Mouse (Mus musculus) olfactory bulb, adult 2 months (tissue): Measurements from ENCODE around the gene Mrtfa. TPM values are rescaled to one million over a fixed set of nuclear protein-coding genes. Genes with fewer than 3 reads are reported as not detected.

ENCODE experiments used
- H3K27ac ChIP-seq: fragments of 200-500 bp; 2 replicates; pipeline ENCODE4 v1.5.1; 2012; ENCODE audit warnings: low read depth, low read length; ENCODE audit not compliant: insufficient read depth
- H3K4me1 ChIP-seq: fragments of 200-500 bp; 2 replicates; pipeline ENCODE4 v1.6.1; 2012; ENCODE audit warnings: low read length; ENCODE audit not compliant: control insufficient read depth, insufficient read depth
- H3K4me3 ChIP-seq: fragments of 200-500 bp; 2 replicates; pipeline ENCODE4 v1.5.1; 2012; ENCODE audit warnings: mild to moderate bottlenecking, low read depth, low read length, moderate library complexity; ENCODE audit not compliant: insufficient read depth
- CTCF ChIP-seq: fragments of 200-500 bp; IDR thresholded peaks from 2 replicates; pipeline ENCODE4 v1.5.1; 2012; ENCODE audit warnings: low read depth, mild to moderate bottlenecking, low read length, moderate library complexity; ENCODE audit not compliant: insufficient read depth
- POLR2A ChIP-seq: fragments of 200-500 bp; IDR thresholded peaks from 2 replicates; pipeline ENCODE4 v1.6.1; 2012; ENCODE audit warnings: mild to moderate bottlenecking, low read depth, low read length, moderate library complexity; ENCODE audit not compliant: insufficient read depth
- WGBS: fragments of 180-500 bp; shearing (Covaris S2); methylation state at CpG from one replicate; pipeline ENCODE4 v1.1.7; 2018; 5-methylcytosine and 5-hydroxymethylcytosine counted together
- polyA plus RNA-seq: library from polyadenylated mRNA; stranded (reverse); fragments of >200 nt; gene quantifications from 2 replicates; pipeline ENCODE4 v1.2.4, GENCODE M21; 2012; ENCODE audit warnings: low replicate concordance; ENCODE audit not compliant: missing spikeins, insufficient read depth, insufficient read length

Gene Mrtfa
- polyA plus RNA-seq, 1 experiment = not detected

- no peak overlapping the region for H3K4me3 ChIP-seq
- TF ChIP-seq POLR2A = no peak
- TF ChIP-seq CTCF = no peak
- 93% methylated on average over 2 of the region's 2 CpGs for WGBS
- H3K4me1 ChIP-seq = peaks cover 10% of the 10 kb centered on the region
- H3K27ac ChIP-seq = no peak overlapping the region
Observed at GRCm38 (mm10) chr15:81124282-81124681, 66.3 kb downstream of the Mrtfa start.

GRCm38 (mm10) chr15:81123122-81123521, 67.4 kb downstream of the Mrtfa start:
- no peak overlapping the region for H3K4me3 ChIP-seq
- peaks cover 8% of the 10 kb centered on the region for H3K4me1 ChIP-seq
- no peak for TF ChIP-seq POLR2A
- H3K27ac ChIP-seq = no peak overlapping the region
- WGBS = 90% methylated on average over 5 of the region's 5 CpGs

- TF ChIP-seq POLR2A (no peak), CTCF (no peak)
- Histone ChIP-seq H3K4me3 (no peak overlapping the region), H3K4me1 (peaks cover 8% of the 10 kb centered on the region), H3K27ac (no peak overlapping the region)
- 43% methylated on average over 4 of the region's 4 CpGs for WGBS
Observed at GRCm38 (mm10) chr15:81122535-81122934, 68.0 kb downstream of the Mrtfa start.

- Histone ChIP-seq H3K4me3 (no peak overlapping the region), H3K27ac (no peak overlapping the region), H3K4me1 (peaks cover 7% of the 10 kb centered on the region)
- TF ChIP-seq CTCF (no peak), POLR2A (no peak)
- 63% methylated on average over 2 of the region's 2 CpGs for WGBS
Observed at GRCm38 (mm10) chr15:81122078-81122477, 68.5 kb downstream of the Mrtfa start.

- no peak overlapping the region for H3K4me3 ChIP-seq
- TF ChIP-seq POLR2A (no peak), CTCF (no peak)
- H3K4me1 ChIP-seq = peaks cover 3% of the 10 kb centered on the region
- 80% methylated on average over 7 of the region's 7 CpGs for WGBS
- no peak overlapping the region for H3K27ac ChIP-seq
Observed at GRCm38 (mm10) chr15:81120946-81121345, 69.6 kb downstream of the Mrtfa start.

GRCm38 (mm10) chr15:81120140-81120539, 70.4 kb downstream of the Mrtfa start:
- WGBS = 55% methylated on average over 6 of the region's 6 CpGs
- Histone ChIP-seq H3K27ac (no peak overlapping the region), H3K4me3 (no peak overlapping the region), H3K4me1 (peaks cover 3% of the 10 kb centered on the region)
- TF ChIP-seq POLR2A (no peak), CTCF (no peak)

GRCm38 (mm10) chr15:81118226-81118625, 72.3 kb downstream of the Mrtfa start:
- H3K4me3 ChIP-seq = no peak overlapping the region
- H3K27ac ChIP-seq = no peak overlapping the region
- TF ChIP-seq POLR2A = no peak
- no peak for TF ChIP-seq CTCF
- 54% methylated on average over 4 of the region's 4 CpGs for WGBS
- H3K4me1 ChIP-seq = peaks cover 3% of the 10 kb centered on the region

- WGBS = 81% methylated on average over 6 of the region's 6 CpGs
- H3K27ac ChIP-seq = no peak overlapping the region
- TF ChIP-seq POLR2A (no peak), CTCF (no peak)
Observed at GRCm38 (mm10) chr15:81112589-81112988, 78.0 kb downstream of the Mrtfa start.

GRCm38 (mm10) chr15:81110315-81110714, 80.2 kb downstream of the Mrtfa start:
- no peak overlapping the region for H3K27ac ChIP-seq
- H3K4me1 ChIP-seq = peaks cover 4% of the 10 kb centered on the region; the same call in 1 of the 2 replicates
- no peak overlapping the region for H3K4me3 ChIP-seq
- no peak for TF ChIP-seq POLR2A
- WGBS = 44% methylated on average over 3 of the region's 3 CpGs

More at GRCm38 (mm10) chr15:81112589-81112988, 78.0 kb downstream of the Mrtfa start:
- no peak overlapping the region for H3K4me3 ChIP-seq
- H3K4me1 ChIP-seq = peaks cover 4% of the 10 kb centered on the region; the same call in 1 of the 2 replicates

- no peak for TF ChIP-seq POLR2A
- TF ChIP-seq CTCF = no peak
- Histone ChIP-seq H3K4me1 (peaks cover 7% of the 10 kb centered on the region; the same call in 1 of the 2 replicates), H3K4me3 (no peak overlapping the region), H3K27ac (peak overlapping the region; percentile 98)
- WGBS = 22% methylated on average over 10 of the region's 10 CpGs
Observed at GRCm38 (mm10) chr15:81105962-81106361, 84.6 kb downstream of the Mrtfa start.
